Mouse (Mus musculus): ENCODE measurements around the gene Misp. TPM values are rescaled to one million over a fixed set of nuclear protein-coding genes. Genes with fewer than 3 reads are reported as not detected.

Misp gene
- total RNA-seq, 2 experiments from 2014 or later, result 0.40 TPM; not detected in 1

GRCm38 (mm10) chr10:79822372-79822771 is 1.6 kb downstream of the Misp start:
- no peak for DNase-seq

GRCm38 (mm10) chr10:79823011-79823410 is 2.2 kb downstream of the Misp start:
- DNase-seq, result no peak

GRCm38 (mm10) chr10:79824413-79824812 is 3.6 kb downstream of the Misp start:
- DNase-seq, result no peak

- DNase-seq, result no peak
Observed at GRCm38 (mm10) chr10:79831583-79831982, 10.8 kb downstream of the Misp start.

GRCm38 (mm10) chr10:79832026-79832785 is 11.4 kb downstream of the Misp start:
- DNase-seq, result no peak

GRCm38 (mm10) chr10:79832786-79833181 is 12.0 kb downstream of the Misp start:
- DNase-seq, result no peak

- no peak for DNase-seq
Observed at GRCm38 (mm10) chr10:79834769-79835398, 14.1 kb downstream of the Misp start.

GRCm38 (mm10) chr10:79836918-79837317 is 16.1 kb downstream of the Misp start:
- no peak for DNase-seq

GRCm38 (mm10) chr10:79838151-79838550 is 17.4 kb downstream of the Misp start:
- DNase-seq, result no peak

- no peak for DNase-seq
Observed at GRCm38 (mm10) chr10:79840091-79840490, 19.3 kb downstream of the Misp start.

GRCm38 (mm10) chr10:79840644-79841551 is 20.1 kb downstream of the Misp start:
- DNase-seq, result peak; percentile 60

GRCm38 (mm10) chr10:79842322-79842721 is 21.5 kb downstream of the Misp start:
- DNase-seq, result no peak

- DNase-seq, result no peak
Observed at GRCm38 (mm10) chr10:79843476-79843875, 22.7 kb downstream of the Misp start.

- DNase-seq, result no peak
Observed at GRCm38 (mm10) chr10:79846553-79846952, 25.8 kb downstream of the Misp start.

GRCm38 (mm10) chr10:79849941-79850628 is 29.3 kb downstream of the Misp start:
- DNase-seq, result no peak

- DNase-seq, result no peak
Observed at GRCm38 (mm10) chr10:79851653-79852052, 30.9 kb downstream of the Misp start.

GRCm38 (mm10) chr10:79852107-79852789 is 31.5 kb downstream of the Misp start:
- DNase-seq, result no peak

GRCm38 (mm10) chr10:79852827-79853226 is 32.0 kb downstream of the Misp start:
- DNase-seq, result no peak

GRCm38 (mm10) chr10:79853392-79853791 is 32.6 kb downstream of the Misp start:
- peak; percentile 93 for DNase-seq

GRCm38 (mm10) chr10:79853860-79854795 is 33.3 kb downstream of the Misp start, which contains the start of gene Ptbp1:
Gene Ptbp1, plus strand, starts transcription at chr10:79854427.
- DNase-seq, result peak; percentile 100
